In the genomic region with DNA sequence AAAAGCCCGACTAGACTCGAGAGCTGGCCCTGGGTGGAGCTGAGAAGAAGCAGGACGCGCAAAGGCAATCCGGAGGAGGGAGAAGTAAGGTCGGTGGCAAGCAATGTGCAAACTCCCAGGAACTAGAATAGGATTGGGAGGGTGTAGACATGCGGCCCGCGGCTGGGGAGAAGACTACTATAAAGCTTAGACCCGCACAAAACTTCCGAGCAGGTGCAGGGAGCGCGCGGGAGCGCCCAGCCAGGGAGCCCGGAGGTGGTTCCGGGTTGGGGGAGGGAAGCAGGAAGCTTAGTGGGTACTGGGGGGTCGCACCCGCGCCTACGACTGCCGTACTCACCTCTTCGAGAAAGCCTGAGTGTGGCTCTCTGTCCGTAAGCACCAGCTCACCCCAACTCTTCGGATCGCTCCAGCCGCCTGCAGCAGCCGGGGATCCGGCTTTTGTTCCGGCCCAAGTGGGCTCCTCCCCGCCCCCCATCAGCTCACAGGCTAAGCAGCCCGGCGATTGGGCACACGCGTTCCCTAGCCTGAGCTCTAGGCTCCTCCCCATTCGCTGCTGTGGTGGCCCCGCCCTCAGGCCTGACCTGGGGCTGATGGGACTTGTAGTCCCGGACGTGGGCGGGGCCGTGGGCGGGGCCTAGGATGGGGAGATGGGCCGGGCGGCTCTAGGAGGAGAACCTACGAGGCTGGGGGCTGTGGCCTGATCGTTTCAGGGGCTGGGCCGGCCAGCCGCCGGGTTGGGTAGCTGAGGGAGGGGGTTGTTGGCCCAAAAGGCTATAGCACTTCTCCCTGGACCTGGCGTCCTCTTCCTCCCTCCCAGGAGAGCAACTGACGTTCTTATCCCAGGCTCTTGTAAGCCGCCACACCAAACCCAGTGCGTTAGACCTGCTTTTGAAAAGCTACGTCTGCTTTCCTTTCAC, we compare ENCODE assay signal across 8 mouse cellular contexts. TPM values are rescaled to one million over a fixed set of nuclear protein-coding genes. Genes with fewer than 3 reads are reported as not detected.
DNase-seq lines count a peak whose midpoint lies in the region; ATAC-seq lines count a peak whose summit lies in the region.

A gene (minus strand): TSS at position 543 of the 917 bp plus-strand sequence.

- H3K36me3 ChIP-seq in forebrain, embryonic 14.5 days (ENCODE audit: control insufficient read depth, insufficient read depth, low read length): peaks cover 13% of the 10 kb centered on the region
- H3K36me3 ChIP-seq in neural tube, embryonic 15.5 days: peaks cover 14% of the 10 kb centered on the region

- ATAC-seq in forebrain, embryonic 14.5 days: peak; percentile 99
- peak; percentile 99 for ATAC-seq in neural tube, embryonic 15.5 days (ENCODE audit: low FRiP score)

- peaks cover 29% of the 10 kb centered on the region for H3K4me1 ChIP-seq in forebrain, embryonic 14.5 days (ENCODE audit: control insufficient read depth, insufficient read depth, low read length)
- H3K4me1 ChIP-seq in neural tube, embryonic 15.5 days: peaks cover 38% of the 10 kb centered on the region

- peak within 1 kb of the TSS; percentile 87 for H3K4me3 ChIP-seq in forebrain, embryonic 14.5 days (ENCODE audit: low read depth, low read length)
- H3K4me3 ChIP-seq in neural tube, embryonic 15.5 days (replicated peaks): peak within 1 kb of the TSS; percentile 88

- H3K4me2 ChIP-seq in forebrain, embryonic 14.5 days (ENCODE audit: low read length): peak within 1 kb of the TSS; percentile 96
- peak within 1 kb of the TSS; percentile 83 for H3K4me2 ChIP-seq in neural tube, embryonic 15.5 days

- under 1% methylated on average over 52 of the region's 54 CpGs for WGBS in forebrain, embryonic 14.5 days
- under 1% methylated on average over 53 of the region's 54 CpGs for WGBS in neural tube, embryonic 15.5 days

- H3K9ac ChIP-seq in forebrain, embryonic 14.5 days (ENCODE audit: low read length): peak within 1 kb of the TSS; percentile 91
- H3K9ac ChIP-seq in neural tube, embryonic 15.5 days (replicated peaks): peak within 1 kb of the TSS; percentile 77

- H3K27me3 ChIP-seq in forebrain, embryonic 14.5 days (replicated peaks; ENCODE audit: control insufficient read depth, insufficient read depth, low read length): no peaks in the 10 kb centered on the region
- no peaks in the 10 kb centered on the region for H3K27me3 ChIP-seq in neural tube, embryonic 15.5 days (replicated peaks)

- no peaks in the 10 kb centered on the region for H3K9me3 ChIP-seq in forebrain, embryonic 14.5 days (replicated peaks; ENCODE audit: control insufficient read depth, low read length)
- H3K9me3 ChIP-seq in neural tube, embryonic 15.5 days (replicated peaks): no peaks in the 10 kb centered on the region

- H3K27ac ChIP-seq in forebrain, embryonic 14.5 days (ENCODE audit: low read depth, low read length): peak within 1 kb of the TSS; percentile 93
- H3K27ac ChIP-seq in neural tube, embryonic 15.5 days (replicated peaks): peak within 1 kb of the TSS; percentile 89

- peak; percentile 100 for DNase-seq in ES-CJ7 (ENCODE audit: low read depth, low spot score)
- DNase-seq in cerebellum, adult 11 months: peak; percentile 98
- peak; percentile 100 for DNase-seq in forebrain, embryonic 14.5 days (ENCODE audit: low spot score)
- DNase-seq in heart, postnatal 14 days: peak; percentile 98 to 99
- peak; percentile 99 for DNase-seq in layer of hippocampus, adult 11-12 months (ENCODE audit: low spot score)
- peak; percentile 99 for DNase-seq in lung, adult 18-20 months
- peak; percentile 99 for DNase-seq in testis, postnatal 14 days (ENCODE audit: low spot score)

- intact Hi-C loops in heart, postnatal 14 days (cut with DNase I): no loop called here

RNA-seq across cellular contexts. Expression of the gene that starts here (rescaled TPM):
- polyA plus RNA-seq in forebrain, embryonic 14.5 days (2014; fragmentation: Nextera tagmentation; extraction: Ambion mirVana): 198 and 208 TPM in 2 replicates
- total RNA-seq in heart, postnatal 14 days (2021): 10 to 100 TPM; 38.9 to 41.2 TPM
- 213 and 218 TPM in 2 replicates for polyA plus RNA-seq in neural tube, embryonic 15.5 days (2015; fragmentation: Nextera tagmentation; extraction: Ambion mirVana)

Comparison
In these comparisons a context has a peak if more than half of its experiments do, and no peak if none do; other contexts are left out.
1. Peak in every context shown above with its lines: DNase-seq, ATAC-seq, H3K4me3 ChIP-seq and H3K27ac ChIP-seq.